Mouse (Mus musculus) c-Kit-negative CD71-positive TER-119-positive erythroid progenitor cells, embryonic 14.5 days (primary cell): ENCODE measurements around the gene Dnttip1.
"Not testable (repeated sequence)": the region's sequence is repeated elsewhere in the genome, so short reads cannot be mapped to it uniquely, and the experiment has no call there.

Experiments
- DNase-seq: peaks from one replicate; pipeline ENCODE4 v3.0.0-alpha.2; 2013; ENCODE audit warnings: low read depth, low spot score

Gene Dnttip1

GRCm38 (mm10) chr2:164781876-164782275 lies 36.1 kb downstream of the Dnttip1 start:
- no peak for DNase-seq

DNA sequence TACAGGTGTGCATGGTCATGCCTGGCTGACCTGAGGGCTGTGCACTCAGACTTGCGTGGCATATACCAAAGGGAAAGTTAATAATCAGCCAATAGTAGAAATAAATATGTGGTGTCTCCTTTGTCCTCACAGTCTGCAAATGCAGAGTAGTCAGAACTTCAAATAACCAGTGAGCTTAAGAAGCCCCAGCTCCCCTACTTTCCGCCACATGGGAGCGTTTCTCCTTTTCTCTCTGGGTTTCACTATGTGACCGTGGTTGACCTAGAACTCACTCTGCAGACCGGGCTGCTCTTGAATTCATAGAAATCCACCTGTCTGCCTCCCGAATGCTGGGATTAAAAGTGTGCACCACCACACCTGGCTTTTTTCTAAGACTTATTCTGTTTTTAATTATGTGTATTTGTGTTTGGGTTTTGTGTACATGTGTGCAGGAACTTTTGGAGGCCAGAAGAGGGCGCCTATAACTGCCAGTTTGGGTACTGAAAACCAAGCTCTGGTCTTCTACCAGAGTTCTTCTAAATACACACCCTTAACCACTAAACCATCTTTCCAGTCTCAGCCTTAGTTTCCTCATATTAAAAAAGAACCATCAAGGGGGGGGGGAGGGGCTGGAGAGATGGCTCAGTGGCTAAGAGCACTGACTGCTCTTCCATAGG lies 38.3 kb downstream of the Dnttip1 start:
- DNase-seq: no peak

DNA sequence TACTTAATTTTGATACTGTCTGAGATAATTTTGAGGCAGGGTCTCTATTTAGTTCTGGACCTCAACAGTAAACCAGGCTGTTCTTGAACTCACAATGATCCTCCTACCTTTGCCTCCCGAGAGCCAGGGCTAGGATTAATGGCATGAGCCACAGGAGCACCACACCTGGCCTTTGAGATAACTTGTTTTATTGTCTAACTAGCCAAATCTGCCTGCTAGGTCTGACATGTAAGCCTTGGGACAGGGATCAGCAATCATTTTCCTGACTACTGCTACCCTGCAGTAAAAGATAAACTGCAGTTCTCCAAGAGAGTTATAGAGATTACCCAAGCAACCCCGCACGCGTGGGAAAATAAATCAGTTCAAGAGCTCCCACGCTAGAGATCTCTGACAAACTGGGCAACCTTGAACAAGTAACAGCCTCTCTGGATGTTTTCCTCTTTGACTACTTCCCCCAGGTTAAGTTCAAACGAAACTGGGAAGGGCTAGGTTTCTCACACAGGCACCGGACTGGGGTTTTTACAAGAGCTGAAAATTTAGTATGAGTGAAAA lies 39.2 kb downstream of the Dnttip1 start:
- DNase-seq: no peak

DNA sequence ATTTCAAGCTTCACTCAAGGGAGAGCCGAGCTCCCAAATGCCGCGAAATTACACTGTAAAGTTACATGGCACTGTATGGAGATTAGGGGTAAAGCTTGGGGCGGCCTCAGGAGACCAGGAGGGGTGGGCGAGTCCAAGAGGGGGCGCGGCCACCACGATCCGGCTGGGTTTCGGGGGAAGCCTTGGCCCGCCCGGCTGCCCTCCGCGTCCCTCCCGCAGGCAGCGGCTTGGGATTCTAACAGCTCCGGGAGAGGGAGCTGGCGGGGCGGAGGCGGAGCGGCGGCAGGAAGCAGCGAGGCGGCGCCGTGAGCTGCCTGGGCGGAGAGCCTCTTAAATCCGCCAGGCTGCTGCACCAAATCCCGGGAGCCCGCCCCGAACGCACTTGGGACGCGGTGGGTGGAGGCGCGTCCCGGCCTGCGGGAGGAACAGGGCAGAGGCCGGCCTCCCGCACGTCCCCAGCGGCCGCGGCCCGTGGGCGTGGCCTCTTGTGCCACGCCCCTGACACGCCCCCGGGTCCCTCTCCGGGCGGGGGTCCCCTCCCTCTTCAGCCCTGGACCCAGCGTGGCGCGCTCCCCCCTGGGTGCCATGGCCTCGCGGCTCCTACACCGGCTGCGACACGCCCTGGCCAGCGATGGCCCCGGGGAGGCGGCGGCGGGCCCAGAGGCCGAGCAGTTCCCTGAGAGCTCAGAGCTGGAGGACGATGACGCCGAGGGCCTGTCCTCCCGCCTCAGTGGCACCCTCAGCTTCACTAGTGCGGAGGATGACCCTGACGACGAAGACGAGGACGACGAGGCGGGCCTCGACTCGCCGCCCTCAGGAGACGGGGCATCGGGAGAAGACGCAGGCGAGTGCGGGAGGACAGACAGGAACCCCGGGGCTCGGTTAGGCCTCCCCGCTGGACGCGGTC lies 40.0 kb downstream of the Dnttip1 start, which contains the start of gene Snx21:
TSS of gene Snx21 (plus strand) at position 343 of the 907 bp plus-strand sequence.
- DNase-seq: peak; percentile 68

DNA sequence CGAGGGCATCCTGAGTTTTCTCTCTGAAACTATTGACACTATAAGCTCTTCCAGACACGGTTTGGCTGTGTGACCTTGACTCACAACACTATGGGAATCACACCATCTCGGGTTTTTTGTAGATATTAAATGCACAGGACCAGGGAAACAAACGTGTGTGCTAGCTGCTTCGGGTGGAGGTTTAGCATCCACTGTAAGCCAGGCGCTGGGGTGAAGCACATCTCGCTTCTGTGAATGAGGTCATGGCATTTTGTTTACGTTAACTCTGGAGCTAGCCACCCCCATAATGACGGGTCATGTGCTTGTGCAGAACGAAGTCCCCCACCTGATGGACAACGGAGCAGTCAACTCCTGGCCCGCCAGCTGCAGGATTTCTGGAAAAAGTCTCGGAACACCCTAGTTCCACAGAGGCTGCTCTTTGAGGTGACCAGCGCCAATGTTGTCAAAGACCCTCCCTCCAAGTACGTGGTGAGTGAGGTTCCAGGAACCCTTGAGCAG lies 40.7 kb downstream of the Dnttip1 start:
- DNase-seq: no peak

- DNase-seq: no peak
Observed at GRCm38 (mm10) chr2:164787032-164787431, 41.2 kb downstream of the Dnttip1 start.

DNA sequence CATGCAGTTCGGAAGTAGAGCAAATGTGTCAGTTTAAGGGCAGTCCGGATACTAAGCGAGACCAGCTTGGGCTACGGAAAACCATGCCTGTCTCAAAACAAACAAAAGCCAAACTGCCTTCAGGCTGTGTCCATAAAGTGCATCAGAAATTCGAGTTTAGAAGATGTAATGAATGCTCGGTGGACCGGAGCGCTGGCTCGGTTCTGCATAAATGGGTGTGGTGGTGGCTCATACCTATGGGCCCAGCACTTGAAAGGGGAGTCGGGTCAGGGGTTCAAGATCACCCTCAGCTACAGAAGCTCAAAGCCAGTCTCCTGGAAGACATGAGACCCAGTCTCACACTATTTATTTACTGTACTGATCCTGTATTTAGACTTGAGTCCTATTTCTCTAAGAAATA lies 42.0 kb downstream of the Dnttip1 start:
- DNase-seq: no peak

DNA sequence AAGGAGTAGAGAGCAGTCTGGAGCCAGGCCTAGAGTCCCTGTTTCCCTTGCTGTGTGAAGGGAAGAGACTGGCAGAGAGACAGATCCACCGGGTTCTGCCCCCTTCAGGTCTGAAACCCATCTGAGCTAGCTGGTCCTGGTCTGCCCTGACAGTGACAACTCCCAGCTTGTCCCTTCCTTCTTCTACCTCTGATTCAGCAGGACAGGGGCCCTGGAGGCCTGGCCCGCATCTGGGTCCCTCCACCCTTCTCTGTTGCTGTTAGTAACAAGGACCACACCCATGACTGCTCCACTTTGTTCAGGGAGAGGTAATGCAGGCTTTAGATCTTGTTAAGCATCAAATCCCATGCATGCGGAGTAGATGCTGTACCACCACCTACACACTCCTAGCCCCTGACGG lies 42.6 kb downstream of the Dnttip1 start:
- DNase-seq: no peak

DNA sequence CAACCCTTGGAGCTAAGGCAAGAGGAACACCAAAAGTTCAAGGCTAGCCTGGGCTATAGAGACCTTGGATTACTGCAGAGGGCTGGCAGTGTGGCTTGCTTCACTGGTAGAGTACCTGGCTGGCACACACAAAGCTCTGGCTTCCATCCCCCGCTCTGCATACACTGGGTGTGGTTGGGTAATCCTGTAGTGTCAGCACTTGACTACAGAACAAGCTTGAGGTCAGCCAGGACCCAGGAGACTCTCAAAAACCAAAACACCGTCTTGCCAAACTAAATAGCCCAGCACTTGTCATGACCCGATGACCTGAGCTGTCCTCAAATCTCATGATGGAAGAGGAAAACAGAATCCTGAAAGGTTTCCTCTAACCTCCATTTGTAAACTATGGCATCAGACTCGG lies 44.7 kb downstream of the Dnttip1 start:
- DNase-seq: no peak

DNA sequence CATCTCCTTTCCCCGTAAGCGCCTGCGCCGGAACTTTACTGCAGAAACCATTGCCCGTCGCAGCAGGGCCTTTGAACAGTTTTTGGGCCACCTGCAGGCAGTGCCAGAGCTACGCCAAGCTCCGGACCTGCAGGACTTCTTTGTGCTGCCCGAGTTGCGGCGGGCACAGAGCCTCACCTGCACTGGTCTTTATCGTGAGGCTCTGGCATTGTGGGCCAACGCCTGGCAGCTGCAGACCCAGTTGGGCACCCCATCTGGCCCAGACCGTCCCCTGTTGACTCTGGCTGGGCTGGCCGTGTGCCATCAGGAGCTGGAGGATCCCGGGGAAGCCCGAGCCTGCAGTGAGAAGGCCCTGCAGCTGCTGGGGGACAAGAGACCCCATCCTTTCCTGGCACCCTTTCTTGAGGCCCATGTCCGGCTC lies 46.1 kb downstream of the Dnttip1 start:
- no peak for DNase-seq

DNA sequence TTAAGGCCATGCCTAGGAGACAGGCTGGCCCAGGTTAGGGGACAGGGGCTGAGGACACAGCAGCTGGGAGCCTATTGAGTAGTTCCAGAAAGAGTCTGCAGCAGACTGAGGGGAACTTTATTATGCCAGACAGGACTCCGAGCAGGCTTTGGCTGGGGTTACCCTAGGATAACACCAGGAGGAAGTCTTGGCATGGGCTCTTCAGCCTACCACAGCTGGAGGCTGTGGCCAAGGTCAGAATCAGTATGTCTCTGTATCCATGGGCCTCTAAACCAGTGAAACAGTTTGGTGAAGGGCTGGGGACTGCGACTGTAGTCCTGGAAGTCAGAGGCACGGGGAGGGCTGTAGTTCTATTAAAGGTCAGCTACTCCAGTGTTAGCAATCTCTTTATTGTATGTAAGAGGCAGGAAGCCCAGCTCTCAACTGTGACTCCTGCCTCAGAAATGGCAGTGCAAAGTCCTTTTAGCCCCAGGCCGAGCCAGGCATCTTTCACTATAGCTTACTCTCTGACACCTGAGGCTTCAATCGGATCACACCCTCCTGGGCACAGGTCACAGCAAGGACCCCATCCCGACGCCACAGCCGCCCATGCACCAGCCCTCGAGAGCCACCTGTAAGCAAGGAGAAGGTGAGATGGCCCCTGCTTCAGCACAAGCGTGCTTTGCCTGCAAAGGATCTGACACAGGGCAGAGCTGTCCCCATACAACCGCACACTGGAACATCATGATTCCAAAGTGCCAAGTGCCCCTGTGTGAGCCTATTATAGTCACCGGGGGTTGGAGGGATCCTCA lies 46.8 kb downstream of the Dnttip1 start:
- no peak for DNase-seq

- DNase-seq: no peak
Observed at GRCm38 (mm10) chr2:164793236-164793635, 47.5 kb downstream of the Dnttip1 start.

DNA sequence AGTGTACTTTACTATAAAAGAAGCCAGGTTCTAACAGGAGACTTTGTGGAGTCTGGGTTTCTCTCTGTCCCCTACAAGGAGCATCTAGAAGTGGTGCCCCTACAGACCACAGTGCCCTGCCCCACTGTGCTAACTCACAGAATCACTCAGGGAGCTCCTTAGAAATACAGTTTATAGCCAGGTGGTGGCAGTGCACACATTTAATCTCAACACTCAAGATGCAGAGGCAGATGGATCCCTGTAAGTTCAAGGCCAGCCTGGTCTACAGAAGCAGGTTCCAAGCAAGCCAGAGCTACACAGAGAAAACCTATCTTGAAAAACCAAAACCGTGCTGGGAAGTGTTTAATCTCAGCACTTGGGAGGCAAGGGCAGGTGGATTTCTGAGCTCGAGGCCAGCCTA lies 48.0 kb downstream of the Dnttip1 start:
- no peak for DNase-seq

DNA sequence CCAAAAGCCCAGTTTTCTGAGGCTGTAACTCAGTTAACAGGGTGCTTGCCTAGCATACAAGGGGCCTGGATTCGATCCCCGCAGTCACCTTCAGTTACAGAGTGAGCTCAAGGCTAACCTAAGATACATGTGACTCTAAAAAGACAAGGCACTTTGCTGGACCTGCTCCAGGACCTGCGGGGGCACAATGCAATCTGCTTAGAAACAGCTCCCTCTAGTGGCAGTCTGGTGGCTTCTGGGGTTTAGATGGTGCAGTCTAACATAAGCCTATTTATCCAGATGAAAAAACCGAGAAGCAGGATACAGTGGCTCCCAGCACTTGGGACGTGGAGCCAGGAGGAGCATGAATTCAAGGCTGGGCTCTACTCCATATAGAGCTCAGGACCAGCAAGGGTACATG lies 48.5 kb downstream of the Dnttip1 start:
- peak; percentile 77 for DNase-seq

GRCm38 (mm10) chr2:164795868-164796267 lies 50.1 kb downstream of the Dnttip1 start:
- no peak for DNase-seq

DNA sequence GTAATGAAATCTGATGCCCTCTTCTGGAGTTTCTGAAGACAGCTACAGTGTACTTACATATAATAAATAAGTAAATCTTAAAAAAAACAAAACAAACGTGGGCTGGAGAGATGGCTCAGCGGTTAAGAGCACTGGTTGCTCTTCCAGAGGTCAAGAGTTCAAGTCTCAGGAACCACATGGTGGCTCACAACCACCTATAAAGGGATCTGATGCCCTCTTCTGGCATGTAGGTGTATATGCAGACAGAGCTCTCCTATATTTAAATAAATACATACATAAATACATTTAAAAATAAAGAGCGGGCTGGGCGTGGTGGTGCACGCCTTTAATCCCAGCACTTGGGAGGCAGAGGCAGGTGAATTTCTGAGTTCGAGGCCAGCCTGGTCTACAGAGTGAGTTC lies 52.8 kb downstream of the Dnttip1 start:
- DNase-seq: not testable (repeated sequence)

DNA sequence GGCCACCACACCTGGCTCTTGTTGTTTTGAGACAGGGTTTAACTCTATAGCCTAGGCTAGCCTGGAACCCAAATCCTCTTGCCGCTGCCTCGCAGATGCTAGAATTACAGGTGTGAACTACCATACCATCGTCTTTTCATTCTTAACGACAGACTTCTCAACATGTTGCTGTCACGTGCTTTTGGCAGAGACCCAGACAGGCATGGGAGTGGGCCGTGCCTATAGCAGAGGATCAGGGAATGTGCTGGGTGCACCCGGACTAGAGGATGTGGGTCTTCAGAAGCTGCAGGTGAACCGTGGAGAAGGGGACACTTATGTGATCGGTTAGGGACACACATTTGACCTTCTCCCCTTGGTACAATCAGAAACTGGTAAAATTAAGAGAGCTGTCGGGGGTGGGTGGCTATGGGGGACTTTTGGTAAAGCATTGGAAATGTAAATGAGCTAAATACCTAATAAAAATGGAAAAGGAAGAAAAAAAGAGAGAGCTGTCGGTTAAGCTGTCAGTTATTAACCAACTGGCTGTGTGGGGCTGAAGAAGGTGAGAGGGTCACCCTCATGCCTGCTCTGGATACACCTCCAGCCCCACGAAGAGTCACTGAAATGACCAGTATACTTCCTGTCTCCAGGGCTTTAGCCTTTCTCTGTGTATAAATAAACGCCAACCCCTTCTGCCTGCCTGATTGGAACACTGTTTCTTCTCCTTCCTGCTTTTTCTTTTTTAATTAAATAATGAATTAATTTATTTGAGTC lies 54.6 kb downstream of the Dnttip1 start:
- DNase-seq: no peak

- DNase-seq: no peak
Observed at GRCm38 (mm10) chr2:164803201-164803920, 57.6 kb downstream of the Dnttip1 start.

- DNase-seq: no peak
Observed at GRCm38 (mm10) chr2:164803921-164804313, 58.1 kb downstream of the Dnttip1 start.
